Mouse (Mus musculus) liver, postnatal 0 days (tissue): ENCODE measurements around the gene Hoxa3.

Experiments
- CTCF ChIP-seq: sonication (generic); IDR thresholded peaks from 2 replicates; pipeline ENCODE4 v1.5.1; 2016; ENCODE audit warnings: antibody characterized with exemption, low read depth
- EP300 ChIP-seq: IDR thresholded peaks from 2 replicates; pipeline ENCODE4 v1.6.1; 2016; ENCODE audit warnings: antibody characterized with exemption, low read depth, mild to moderate bottlenecking

GRCm38 (mm10) chr6:52153270-52153669 is 59.9 kb downstream of the Hoxa3 start:
- TF ChIP-seq CTCF (no peak), EP300 (no peak)
